Comparison of ENCODE assay signal across 9 mouse cellular contexts in the genomic region with DNA sequence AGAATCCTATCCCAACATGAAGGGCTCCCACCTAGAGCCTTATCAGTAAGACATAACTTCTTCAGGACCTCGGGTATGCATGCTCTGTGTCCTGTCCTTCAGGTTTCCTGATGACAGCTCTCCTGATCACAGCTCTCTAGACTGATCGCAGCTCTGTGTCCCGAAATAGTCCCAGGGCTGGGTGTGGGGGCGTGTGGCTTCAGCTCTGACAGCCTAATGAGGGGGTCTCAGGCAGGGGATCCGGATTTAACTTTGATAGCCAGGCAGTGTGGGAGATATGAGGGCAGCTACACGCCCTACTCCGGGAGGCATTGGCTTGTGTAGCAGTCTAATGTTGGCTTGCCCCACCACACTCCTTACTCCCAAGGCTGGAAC. TPM values are rescaled to one million over a fixed set of nuclear protein-coding genes. Genes with fewer than 3 reads are reported as not detected.
DNase-seq lines count a peak whose midpoint lies in the region; ATAC-seq and TF ChIP-seq lines count a peak whose summit lies in the region.
"Had no signal": no experiment of that assay in that cellular context is flagged by ENCODE, and none has a peak within 500 bp of the region (broad histone marks: within the 10 kb centered on the region; RNA-seq: fewer than 3 reads in every experiment).

No protein-coding gene starts in this region.

- no peaks in the 10 kb centered on the region for H3K9me3 ChIP-seq in ES-E14 (ENCODE audit: control insufficient read depth, insufficient read depth, low read depth, low read length)
- no peaks in the 10 kb centered on the region for H3K9me3 ChIP-seq in hindbrain, embryonic 11.5 days (ENCODE audit: control insufficient read depth, low read length)
- H3K9me3 ChIP-seq: G1E had no signal

- H3K36me3 ChIP-seq in heart, adult 2 months (ENCODE audit: control insufficient read depth, insufficient read depth, low read length): peaks cover 12% of the 10 kb centered on the region
- no peaks in the 10 kb centered on the region for H3K36me3 ChIP-seq in ES-E14 (ENCODE audit: control insufficient read depth, insufficient read depth, low read length, poor library complexity, severe bottlenecking)
- H3K36me3 ChIP-seq in hindbrain, embryonic 11.5 days (ENCODE audit: control insufficient read depth, insufficient read depth, low read length): no peaks in the 10 kb centered on the region
- H3K36me3 ChIP-seq: G1E had no signal

- H3K27me3 ChIP-seq in heart, adult 2 months (ENCODE audit: control insufficient read depth, insufficient read depth, low read length): no peaks in the 10 kb centered on the region
- peaks cover 6% of the 10 kb centered on the region for H3K27me3 ChIP-seq in hindbrain, embryonic 11.5 days (ENCODE audit: control insufficient read depth, insufficient read depth, low read length)

- 7% methylated on average over 7 of the region's 7 CpGs for WGBS in heart, adult 2 months
- WGBS in hindbrain, embryonic 11.5 days: 33% methylated on average over 7 of the region's 7 CpGs

- no peak for TF ChIP-seq EP300 in heart, adult 2 months (IDR thresholded peaks at IDR 0.05; ENCODE audit: insufficient read depth, low read depth, low read length)

- H3K4me3 ChIP-seq in heart, adult 2 months: peak overlapping the region; percentile 84
- peak overlapping the region; percentile 83 to 96 for H3K4me3 ChIP-seq in ES-E14 (ENCODE audit: insufficient read depth in 1 of 2, low read depth in 1 of 2, low read length in 2 of 2, poor library complexity in 1 of 2, severe bottlenecking in 1 of 2)
- H3K4me3 ChIP-seq in hindbrain, embryonic 11.5 days (ENCODE audit: low read depth, low read length): peak overlapping the region; percentile 49

- ATAC-seq in hindbrain, embryonic 11.5 days (ENCODE audit: low FRiP score): no peak
- ATAC-seq in megakaryocyte-erythroid progenitor cell, adult 5-6 weeks (replicated peaks; ENCODE audit: low FRiP score, low TSS enrichment, poor library complexity, severe bottlenecking): 0 out of 2 replicates have a peak, but pooled peaks have one; percentile 1

- peak overlapping the region; percentile 64 for H3K9ac ChIP-seq in heart, adult 2 months (ENCODE audit: low read depth, low read length)
- peak overlapping the region; percentile 79 for H3K9ac ChIP-seq in ES-E14 (ENCODE audit: insufficient read depth, low read depth, low read length, poor library complexity, severe bottlenecking)
- H3K9ac ChIP-seq in hindbrain, embryonic 11.5 days (ENCODE audit: low read depth, low read length): no peak overlapping the region

- TF ChIP-seq CTCF in heart, adult 2 months (IDR thresholded peaks at IDR 0.05): no peak

- intact Hi-C loops in heart, adult 2 months (cut with DNase I): loop anchor here (2.0 kb wide), 1 partner anchor 18 kb away; no protein-coding TSS in a partner anchor

- H3K79me2 ChIP-seq in heart, adult 2 months (replicated peaks; ENCODE audit: control insufficient read depth, insufficient read depth, low read length): no peaks in the 10 kb centered on the region

- H3K4me1 ChIP-seq in heart, adult 2 months (ENCODE audit: control insufficient read depth, insufficient read depth, low read length): no peaks in the 10 kb centered on the region; the same call in none of the 2 replicates
- peaks cover 11 to 22% of the 10 kb centered on the region in 2 experiments for H3K4me1 ChIP-seq in ES-E14 (ENCODE audit: control insufficient read depth in 2 of 2, insufficient read depth in 2 of 2, low read length in 2 of 2, poor library complexity in 1 of 2)
- no peaks in the 10 kb centered on the region for H3K4me1 ChIP-seq in hindbrain, embryonic 11.5 days (replicated peaks; ENCODE audit: control insufficient read depth, insufficient read depth, low read length)

- in situ Hi-C loops in ES-E14 (cut with MboI; ENCODE audit: low sequenced_read_pairs in 2 of 2, unreplicated experiment in 2 of 2): no loop called here

- H3K4me2 ChIP-seq in hindbrain, embryonic 11.5 days (replicated peaks; ENCODE audit: low read depth, low read length): peak overlapping the region; percentile 71; the same call in 1 of the 2 replicates

- DNase-seq in heart, adult 2 months: peak in 1 of 2 experiments; percentile 54
- no peak for DNase-seq in heart, adult 9 months (ENCODE audit: low spot score in 2 of 2)
- no peak for DNase-seq in ES-E14 (ENCODE audit: low read depth, low spot score)
- DNase-seq in hindbrain, embryonic 11.5 days (ENCODE audit: low spot score): no peak
- DNase-seq in spleen, postnatal 14 days (ENCODE audit: low spot score in 2 of 2): no peak
- DNase-seq in right cerebral cortex, postnatal 25 days: no peak
- no peak for DNase-seq in cerebellum, adult 11-12 months

- H3K27ac ChIP-seq in heart, adult 2 months: peak overlapping the region; percentile 95
- H3K27ac ChIP-seq in ES-E14 (ENCODE audit: insufficient read depth, low read depth, low read length, poor library complexity, severe bottlenecking): no peak overlapping the region
- no peak overlapping the region for H3K27ac ChIP-seq in hindbrain, embryonic 11.5 days (ENCODE audit: low read depth, low read length)

- no peak for TF ChIP-seq POLR2A in heart, adult 2 months (IDR thresholded peaks at IDR 0.05; ENCODE audit: insufficient read depth, low read depth, low read length)

TF ChIP-seq in ES-E14, 5 proteins besides CTCF, POLR2A, EP300 and RAD21:
- TF ChIP-seq ZNF384 (IDR thresholded peaks at IDR 0.05; ENCODE audit: low read depth, low read length) (no peak), HCFC1 (IDR thresholded peaks at IDR 0.05; ENCODE audit: borderline replicate concordance, insufficient read depth, low read length) (no peak), CHD2 (IDR thresholded peaks at IDR 0.05; ENCODE audit: low read depth, low read length) (no peak), MAFK (IDR thresholded peaks at IDR 0.05; ENCODE audit: insufficient read depth, low read depth, low read length) (no peak), ZC3H11A (IDR thresholded peaks at IDR 0.05; ENCODE audit: borderline replicate concordance, low read depth, low read length) (no peak)

RNA-seq across cellular contexts. Expression of gene Kank3, which starts 0.8 kb away (rescaled TPM):
- 10 to 100 TPM; 54.6 to 61.0 TPM for total RNA-seq in heart, adult 2 months (2021)
- polyA plus RNA-seq in heart, adult 2 months (2012; rRNA removed): 139 and 168 TPM in 2 replicates
- total RNA-seq in ES-E14 (2012; rRNA removed): 81.1 and 165 TPM in 2 replicates
- 22.7 and 30.1 TPM in 2 replicates for polyA plus RNA-seq in hindbrain, embryonic 11.5 days (2014; fragmentation: Nextera tagmentation; extraction: Ambion mirVana)
- 12.0 and 19.7 TPM in 2 replicates for total RNA-seq in megakaryocyte-erythroid progenitor cell, adult 5-6 weeks (2014; fragmentation: Nextera tagmentation)
- 1.6 and 2.4 TPM in 2 replicates for total RNA-seq in megakaryocyte-erythroid progenitor cell, adult 5-6 weeks (2017)

RNA-seq across cellular contexts. Expression of gene Rps28, which starts 13.2 kb away (rescaled TPM):
- 100 to 1,000 TPM; 683 to 757 TPM for total RNA-seq in heart, adult 2 months (2021)
- polyA plus RNA-seq in heart, adult 2 months (2012; rRNA removed): 329 and 480 TPM in 2 replicates
- total RNA-seq in ES-E14 (2012; rRNA removed): 5,476 and 6,336 TPM in 2 replicates
- polyA plus RNA-seq in hindbrain, embryonic 11.5 days (2014; fragmentation: Nextera tagmentation; extraction: Ambion mirVana): 706 and 742 TPM in 2 replicates
- 3,294 and 3,898 TPM in 2 replicates for total RNA-seq in megakaryocyte-erythroid progenitor cell, adult 5-6 weeks (2014; fragmentation: Nextera tagmentation)
- total RNA-seq in megakaryocyte-erythroid progenitor cell, adult 5-6 weeks (2017): 3,120 and 3,626 TPM in 2 replicates

RNA-seq across cellular contexts. Expression of gene Ndufa7, which starts 13.2 kb away (rescaled TPM):
- total RNA-seq in heart, adult 2 months (2021): 100 to 1,000 TPM; 609 to 707 TPM
- polyA plus RNA-seq in heart, adult 2 months (2012; rRNA removed): 755 and 759 TPM in 2 replicates
- total RNA-seq in ES-E14 (2012; rRNA removed): 639 and 871 TPM in 2 replicates
- polyA plus RNA-seq in hindbrain, embryonic 11.5 days (2014; fragmentation: Nextera tagmentation; extraction: Ambion mirVana): 445 and 467 TPM in 2 replicates
- 261 and 275 TPM in 2 replicates for total RNA-seq in megakaryocyte-erythroid progenitor cell, adult 5-6 weeks (2014; fragmentation: Nextera tagmentation)
- 85.6 and 250 TPM in 2 replicates for total RNA-seq in megakaryocyte-erythroid progenitor cell, adult 5-6 weeks (2017)

RNA-seq across cellular contexts. Expression of gene Angptl4, which starts 29.5 kb away (rescaled TPM):
- 1 to 10 TPM; 4.7 to 7.2 TPM for total RNA-seq in heart, adult 2 months (2021)
- 13.2 and 18.9 TPM in 2 replicates for polyA plus RNA-seq in heart, adult 2 months (2012; rRNA removed)
- total RNA-seq in ES-E14 (2012; rRNA removed): 30.5 and 39.3 TPM in 2 replicates
- polyA plus RNA-seq in hindbrain, embryonic 11.5 days (2014; fragmentation: Nextera tagmentation; extraction: Ambion mirVana): 22.0 and 22.5 TPM in 2 replicates
- total RNA-seq in megakaryocyte-erythroid progenitor cell, adult 5-6 weeks (2014; fragmentation: Nextera tagmentation): 14.9 and 18.2 TPM in 2 replicates
- 13.0 and 17.1 TPM in 2 replicates for total RNA-seq in megakaryocyte-erythroid progenitor cell, adult 5-6 weeks (2017)
- polyA plus RNA-seq: G1E had no signal

RNA-seq across cellular contexts. Expression of gene Cd320, which starts 31.8 kb away (rescaled TPM):
- 10 to 100 TPM; 27.8 to 34.3 TPM for total RNA-seq in heart, adult 2 months (2021)
- polyA plus RNA-seq in heart, adult 2 months (2012; rRNA removed): 36.1 and 46.9 TPM in 2 replicates
- total RNA-seq in ES-E14 (2012; rRNA removed): 131 and 228 TPM in 2 replicates
- 73.7 and 76.1 TPM in 2 replicates for polyA plus RNA-seq in hindbrain, embryonic 11.5 days (2014; fragmentation: Nextera tagmentation; extraction: Ambion mirVana)
- total RNA-seq in megakaryocyte-erythroid progenitor cell, adult 5-6 weeks (2014; fragmentation: Nextera tagmentation): 11.4 and 19.2 TPM in 2 replicates
- 14.1 and 19.6 TPM in 2 replicates for total RNA-seq in megakaryocyte-erythroid progenitor cell, adult 5-6 weeks (2017)
